Mouse (Mus musculus) v-Abl transformed pro-B cells (cell line): ENCODE data around the gene Lbhd2.

Experiments
- in situ Hi-C, 2 experiments: fragments of 400-800 bp; cut with MboI; formaldehyde crosslinking; loops; one replicate each; pipeline ENCODE4 v1.15.1; 2025; ENCODE audit not compliant: unreplicated experiment in 2 of 2

Lbhd2 gene

DNA sequence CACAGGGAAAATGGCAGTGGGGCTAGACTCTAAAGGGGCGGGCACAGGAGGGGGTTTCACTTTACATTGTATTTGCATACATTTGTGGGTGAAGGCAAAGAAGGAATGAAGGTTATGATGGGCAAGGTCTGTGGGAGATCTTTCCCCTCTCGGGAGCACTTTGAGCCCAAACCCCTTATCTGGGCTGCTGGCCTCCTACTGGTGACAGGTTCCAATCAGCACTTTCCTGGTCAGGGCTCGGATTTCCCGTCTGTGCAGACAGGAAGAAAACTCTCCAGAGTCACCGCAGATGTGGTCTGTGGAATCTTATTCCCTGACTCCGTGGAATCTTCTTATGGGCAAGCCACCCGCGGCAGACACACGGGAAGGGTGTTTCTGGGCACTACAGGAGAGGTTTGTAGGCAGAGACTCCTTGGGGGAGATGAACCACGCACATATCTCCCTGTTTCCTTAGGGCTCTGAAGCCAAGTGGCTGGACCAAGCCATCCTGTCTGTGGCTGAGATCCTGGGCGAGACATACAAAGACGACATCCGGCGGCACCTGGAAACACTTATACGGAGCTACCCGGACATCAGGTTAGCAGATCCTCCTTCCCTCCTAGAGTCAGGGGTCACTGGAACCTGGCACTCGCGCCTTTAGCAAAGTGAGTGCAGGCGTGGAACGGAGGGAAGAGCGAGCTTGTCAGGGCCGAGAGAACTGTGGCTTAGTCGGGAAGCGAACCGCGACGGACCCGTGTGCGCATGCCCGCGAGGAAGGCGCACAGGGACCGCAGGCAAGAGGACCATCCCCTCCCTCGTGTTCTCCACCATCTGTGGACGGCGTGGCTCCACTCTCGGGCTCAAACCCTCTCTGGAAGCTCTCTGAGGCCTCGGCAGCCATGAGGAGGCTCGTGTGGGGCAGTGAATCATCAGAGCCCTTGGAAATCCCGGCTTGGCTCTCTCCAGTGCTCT, 22.6 kb downstream of the Lbhd2 start:
- in situ Hi-C loops, result loop anchor here (5.0 to 10.0 kb wide), 3 partner anchors 33 to 216 kb away; no protein-coding TSS in a partner anchor

DNA sequence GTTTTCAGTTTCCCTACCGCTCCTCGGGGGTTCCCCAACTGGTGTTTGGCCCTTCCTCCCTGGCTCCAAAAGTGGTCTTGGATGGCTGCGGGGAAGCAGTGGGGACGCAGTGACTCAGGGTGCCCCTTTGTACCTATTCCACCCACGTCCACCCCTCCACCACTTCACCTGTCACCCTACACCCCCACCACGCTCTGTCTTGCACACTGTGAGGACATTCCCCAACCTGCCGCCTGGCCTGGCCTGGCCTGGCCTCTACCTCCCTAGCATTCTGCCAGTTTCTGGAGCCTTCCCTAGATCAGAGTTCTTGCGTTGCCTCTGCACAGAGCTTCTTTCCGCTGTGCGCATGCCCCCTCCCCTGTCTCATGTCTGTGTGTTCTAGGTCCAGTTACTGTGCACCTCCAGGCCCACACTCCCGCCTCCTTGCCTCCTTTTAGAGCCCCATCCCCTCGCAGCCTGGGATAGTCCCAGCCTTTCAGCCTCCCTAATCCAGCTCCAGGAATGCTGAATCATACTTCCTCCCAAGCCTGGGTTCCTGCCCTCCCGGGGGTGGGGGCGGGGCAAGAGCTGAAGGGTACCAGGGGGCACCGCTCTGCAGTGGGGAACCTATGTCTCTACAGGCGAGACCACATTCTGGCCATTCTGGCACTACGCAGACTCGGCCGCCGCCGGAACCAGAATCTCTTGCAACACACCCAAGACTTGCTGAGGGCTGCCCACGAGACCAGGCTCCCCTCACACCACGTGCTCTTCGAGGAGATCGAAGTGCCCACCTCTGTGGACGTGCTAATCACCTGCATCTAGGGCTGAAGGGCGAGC, 23.6 kb downstream of the Lbhd2 start:
- in situ Hi-C loops, result no loop called here

DNA sequence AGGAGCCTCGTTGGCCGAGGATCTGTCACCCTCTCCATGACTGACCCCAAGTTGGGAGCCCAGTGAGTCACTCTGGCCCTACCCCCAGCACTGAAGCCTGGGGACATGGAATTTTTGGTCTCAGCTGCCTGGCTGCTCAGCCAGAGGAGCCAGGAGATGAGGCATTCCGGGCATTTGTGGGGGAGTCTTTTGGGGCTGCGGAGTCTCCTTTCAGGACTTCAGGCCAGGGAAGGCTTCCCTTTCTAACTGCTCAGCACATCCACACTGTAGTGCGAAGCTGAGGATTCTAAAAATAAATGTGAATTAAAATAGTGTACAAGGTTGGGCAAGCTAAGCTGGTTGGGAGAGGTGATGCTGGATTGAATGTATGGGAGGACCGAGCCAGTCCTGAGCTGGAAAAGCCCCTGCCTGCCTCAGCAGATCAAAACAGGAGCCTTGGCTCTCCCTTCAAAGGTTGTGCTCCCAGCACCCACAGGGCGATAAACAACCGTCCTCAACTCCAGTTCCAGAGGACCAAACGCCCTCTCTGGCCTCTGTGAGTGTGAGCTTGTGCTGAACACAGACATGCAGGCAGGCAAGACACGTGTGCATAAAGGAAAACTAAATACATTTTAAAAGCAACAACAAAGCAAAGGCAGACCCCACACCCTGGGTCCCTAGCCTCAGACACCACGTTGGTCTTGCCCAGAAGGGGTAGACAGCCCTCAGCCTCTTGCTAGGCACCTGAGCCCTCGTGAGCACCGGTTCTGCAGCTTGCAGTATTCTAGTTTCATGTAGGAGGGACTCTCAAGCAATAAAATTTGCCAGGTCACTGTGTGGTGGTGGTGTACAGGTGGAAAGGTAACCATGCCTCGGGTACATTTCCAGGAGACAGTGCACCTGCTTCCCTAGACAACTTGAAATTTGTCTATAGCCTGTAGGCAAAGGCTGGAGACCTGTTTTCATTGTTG, 24.5 kb downstream of the Lbhd2 start:
- in situ Hi-C loops, result no loop called here

DNA sequence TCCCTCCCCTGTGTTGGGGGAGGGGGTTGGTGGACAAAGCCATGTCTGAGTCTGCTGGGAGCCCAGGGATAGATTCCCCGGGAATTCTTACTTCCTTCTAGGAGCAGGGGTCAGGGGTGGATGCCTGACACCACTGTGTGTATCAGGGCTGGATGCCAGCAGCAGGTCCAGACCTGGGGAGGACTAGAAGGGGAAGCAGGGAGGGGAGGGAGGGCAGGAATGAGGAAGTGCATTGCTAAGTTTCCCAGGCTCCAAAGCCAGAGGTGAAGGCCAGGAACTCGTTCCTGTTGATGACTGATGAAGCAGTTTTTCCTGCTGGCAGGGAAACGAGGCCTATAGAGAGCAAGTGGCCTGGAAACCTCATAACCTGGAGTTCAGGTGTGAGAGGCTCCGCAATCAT, 25.5 kb downstream of the Lbhd2 start:
- in situ Hi-C loops, result no loop called here

DNA sequence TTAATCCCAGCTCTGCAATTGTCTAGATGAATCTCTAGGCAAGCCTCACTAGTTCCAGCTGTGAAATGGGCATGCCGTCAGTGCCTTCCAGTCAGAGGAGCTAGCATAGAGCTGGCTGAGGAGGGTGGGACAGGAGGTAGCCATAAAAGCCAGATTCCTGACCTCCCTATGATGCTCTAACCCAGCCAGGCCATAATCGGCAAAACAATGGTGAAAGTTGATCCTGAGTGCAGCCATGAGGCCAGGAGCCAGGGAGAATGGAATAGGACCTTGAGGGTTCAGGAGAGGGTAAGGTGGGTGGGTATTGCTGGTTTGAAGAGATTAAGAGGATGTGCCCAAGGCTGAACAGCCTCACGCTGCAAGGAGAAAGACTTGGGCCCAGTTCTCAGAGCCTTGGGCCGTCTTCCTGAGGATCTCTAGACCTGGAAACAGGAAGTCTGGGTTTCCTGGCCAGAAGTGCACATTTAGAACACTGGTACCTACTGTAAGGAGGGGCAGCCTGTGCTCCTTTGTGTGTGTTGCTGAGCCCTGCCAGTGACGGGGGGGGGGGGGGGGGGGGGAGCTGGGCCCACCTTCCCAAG, 26.2 kb downstream of the Lbhd2 start:
- in situ Hi-C loops, result no loop called here

DNA sequence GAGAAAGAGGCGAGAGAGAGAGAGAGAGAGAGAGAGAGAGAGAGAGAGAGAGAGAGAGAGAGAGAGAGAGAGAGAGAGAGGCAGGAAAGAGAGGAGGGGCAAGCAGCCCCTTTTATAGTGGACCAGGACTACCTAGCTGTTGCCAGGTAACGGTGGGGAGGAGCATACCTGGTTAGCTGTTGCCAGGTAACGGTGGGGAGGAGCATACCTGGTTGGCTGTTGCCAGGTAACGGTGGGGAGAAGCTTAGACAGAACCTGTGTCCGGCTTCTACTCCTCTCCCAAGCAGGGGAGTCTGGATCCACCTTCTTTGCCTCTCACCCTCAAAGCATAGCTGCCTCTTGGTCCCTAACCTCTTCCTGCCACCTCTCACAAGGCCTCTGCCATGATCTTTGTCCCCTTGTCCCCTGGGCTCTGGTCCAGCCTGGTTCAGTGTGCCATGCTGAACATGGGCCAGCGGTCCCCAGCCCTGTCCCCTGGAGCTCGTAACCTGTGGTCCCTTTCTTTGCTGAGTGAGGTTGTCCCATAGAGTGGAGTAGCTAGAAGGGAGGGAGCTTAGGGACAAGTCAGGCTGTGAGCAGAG, 27.6 kb downstream of the Lbhd2 start:
- in situ Hi-C loops, result no loop called here

DNA sequence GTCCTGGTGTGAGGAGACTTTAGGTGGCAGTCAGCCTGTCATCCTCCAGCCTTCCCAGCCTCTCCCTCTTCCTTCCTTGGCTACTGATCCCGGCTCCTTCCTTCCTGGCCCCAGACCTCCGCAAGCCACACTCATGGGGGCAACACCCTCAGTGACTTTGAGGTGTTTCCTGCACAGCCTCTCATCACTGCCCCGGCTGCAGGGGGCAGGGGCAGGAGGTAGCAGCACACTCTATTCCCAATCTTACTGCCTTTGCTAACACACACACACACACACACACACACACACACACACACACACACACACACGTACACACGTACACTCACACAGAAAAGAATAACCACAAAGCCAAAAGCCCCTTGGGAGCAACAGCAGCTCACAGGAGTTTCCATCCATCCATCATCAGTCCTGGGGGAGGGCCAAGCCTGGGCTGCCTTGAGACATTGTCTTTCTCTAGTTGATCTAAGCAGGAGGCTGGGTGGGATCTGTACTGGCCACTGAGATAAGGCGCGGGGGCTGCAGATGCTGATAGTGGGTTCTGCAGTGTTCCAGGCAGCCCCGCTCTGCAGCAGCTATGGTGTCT, 28.2 kb downstream of the Lbhd2 start:
- in situ Hi-C loops, result no loop called here

DNA sequence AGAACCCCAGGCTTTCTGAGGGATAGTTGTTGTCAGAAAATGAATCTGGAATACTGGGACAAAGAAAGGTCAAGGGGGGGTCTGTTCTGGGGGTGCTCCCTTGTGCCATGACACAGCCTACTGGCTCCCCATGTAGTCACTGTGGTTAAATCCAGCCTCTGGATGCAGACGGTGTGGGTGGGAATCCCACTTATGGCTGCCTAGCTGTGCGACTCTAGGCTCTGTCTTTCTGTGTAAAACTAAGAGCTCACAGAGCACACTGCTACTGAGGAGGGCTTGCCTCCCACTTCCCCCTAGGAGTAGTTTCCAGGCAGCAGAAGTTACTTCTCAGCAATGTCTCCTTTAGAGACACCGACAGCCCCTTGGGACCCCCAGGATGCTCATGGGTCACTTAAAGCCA, 29.6 kb downstream of the Lbhd2 start:
- in situ Hi-C loops, result no loop called here

DNA sequence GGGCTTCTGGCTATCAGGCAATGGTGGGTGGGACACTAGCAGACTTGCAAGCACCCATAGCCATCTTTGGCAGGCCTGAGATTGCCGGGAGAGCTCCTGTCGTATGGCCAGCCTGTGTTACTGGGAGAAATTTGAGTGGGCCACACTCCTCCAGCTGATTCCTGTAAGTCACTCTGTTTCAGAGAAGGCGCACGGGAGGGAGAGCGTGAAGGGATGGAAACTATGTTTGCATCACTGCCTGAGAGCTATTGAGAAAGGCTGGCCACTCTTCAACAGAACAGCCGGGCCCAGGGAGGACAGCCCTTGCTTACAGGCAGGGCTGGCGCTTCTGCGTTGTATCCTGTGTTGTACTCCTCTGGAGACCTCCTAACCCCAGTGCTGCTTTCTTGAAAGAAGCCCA, 30.0 kb downstream of the Lbhd2 start:
- in situ Hi-C loops, result no loop called here

DNA sequence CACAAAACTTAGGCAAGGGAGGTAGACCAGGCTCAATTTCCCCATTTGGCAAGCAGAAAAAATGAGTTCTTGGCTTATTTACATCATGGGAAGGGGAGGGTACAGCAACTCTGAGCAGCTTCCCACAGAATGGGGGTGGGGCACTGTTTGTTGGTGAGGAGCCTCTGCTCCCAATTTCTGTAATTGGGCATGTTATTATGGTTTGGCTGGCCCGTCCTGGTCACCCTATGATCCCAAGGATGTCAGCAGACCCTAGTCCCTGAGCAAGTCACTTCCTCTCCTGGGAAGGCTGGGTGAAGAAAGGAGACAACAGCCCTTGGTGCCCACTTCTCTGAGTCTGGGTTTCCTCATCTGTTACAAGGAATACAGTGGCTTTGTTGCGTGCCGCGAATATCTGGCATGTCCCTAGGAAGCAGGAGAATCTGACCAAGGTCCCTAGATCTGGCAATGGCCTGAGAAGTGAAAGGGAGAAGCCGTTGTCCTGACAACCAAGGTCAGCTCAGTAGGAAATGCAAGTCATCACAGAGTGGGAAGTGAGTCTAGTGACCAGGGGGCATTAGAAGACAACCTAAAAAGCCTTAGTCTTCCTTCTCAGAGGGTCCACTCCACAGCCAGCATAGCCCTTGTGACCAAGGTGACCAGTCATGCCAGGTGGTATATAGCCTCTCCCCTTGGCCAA, 30.8 kb downstream of the Lbhd2 start:
- in situ Hi-C loops, result no loop called here

DNA sequence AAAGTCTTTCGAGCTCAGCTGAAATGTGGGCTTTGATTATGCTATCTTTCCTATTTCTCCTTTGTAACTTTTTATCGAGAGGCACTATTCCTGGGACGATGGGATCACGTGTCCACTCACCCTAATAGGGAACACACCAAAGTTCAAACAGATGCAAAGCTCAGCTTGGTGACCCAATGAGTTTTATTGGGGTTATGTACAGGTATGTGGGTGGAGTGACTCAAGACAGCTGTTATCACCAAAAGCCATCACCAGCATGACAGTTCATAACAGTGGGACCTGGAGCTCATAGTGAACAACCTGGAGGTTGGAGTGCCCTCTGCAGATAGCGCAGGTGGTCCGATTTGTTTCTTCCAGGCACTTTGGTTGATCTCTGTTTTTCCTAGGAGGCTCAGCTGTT, 32.2 kb downstream of the Lbhd2 start:
- in situ Hi-C loops, result no loop called here

DNA sequence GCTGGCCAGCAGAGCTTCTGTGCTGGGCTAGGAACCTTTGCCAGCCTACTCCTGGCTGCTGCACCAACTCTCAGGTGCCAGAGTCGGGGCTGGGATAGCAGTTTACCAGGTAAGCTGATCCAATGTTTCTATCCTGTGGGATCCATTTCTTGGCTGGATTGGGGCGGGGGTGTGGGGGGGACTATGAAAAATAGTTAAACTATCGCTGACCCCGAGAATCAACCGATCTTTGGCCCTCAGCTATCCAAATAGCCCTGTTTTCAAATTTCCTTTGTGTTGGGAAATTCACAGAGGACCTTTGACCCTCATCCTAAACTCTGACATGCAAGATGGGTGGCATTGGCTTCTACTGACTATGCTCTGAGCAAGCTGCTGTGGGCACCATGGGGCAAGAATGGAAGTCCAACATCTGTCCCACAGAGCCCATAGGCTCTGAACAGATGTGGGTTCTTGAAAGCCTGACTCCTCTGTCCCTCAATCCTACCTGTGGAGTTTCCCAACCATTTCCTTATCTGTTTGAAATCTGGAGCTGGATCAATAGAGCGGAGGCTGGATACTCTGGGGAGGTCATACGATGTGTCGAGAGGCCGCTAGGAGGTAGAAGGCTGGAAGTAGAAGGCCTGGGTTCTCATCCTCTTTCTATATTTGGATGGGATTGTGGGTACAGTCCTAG, 34.2 kb downstream of the Lbhd2 start:
- in situ Hi-C loops, result no loop called here

DNA sequence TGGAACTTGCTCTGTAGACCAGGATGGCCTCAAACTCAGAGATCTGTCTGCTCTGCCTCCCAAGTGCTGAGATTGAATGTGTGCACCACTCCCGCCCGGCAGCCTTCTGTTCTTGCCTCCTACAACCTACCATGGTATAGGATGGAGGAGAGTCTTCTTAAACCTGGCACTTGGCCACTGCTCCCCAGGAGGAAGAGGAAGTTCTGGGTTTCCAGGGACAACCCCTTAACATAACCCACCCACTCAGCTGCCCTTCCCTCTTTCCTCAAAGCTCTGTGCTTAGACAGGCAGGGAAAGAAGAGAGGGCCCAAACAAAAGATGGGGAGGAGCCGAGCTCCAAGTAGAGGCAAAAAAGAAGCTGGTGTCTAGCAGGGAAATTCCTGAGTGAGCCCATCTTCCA, 34.9 kb downstream of the Lbhd2 start:
- in situ Hi-C loops, result no loop called here

DNA sequence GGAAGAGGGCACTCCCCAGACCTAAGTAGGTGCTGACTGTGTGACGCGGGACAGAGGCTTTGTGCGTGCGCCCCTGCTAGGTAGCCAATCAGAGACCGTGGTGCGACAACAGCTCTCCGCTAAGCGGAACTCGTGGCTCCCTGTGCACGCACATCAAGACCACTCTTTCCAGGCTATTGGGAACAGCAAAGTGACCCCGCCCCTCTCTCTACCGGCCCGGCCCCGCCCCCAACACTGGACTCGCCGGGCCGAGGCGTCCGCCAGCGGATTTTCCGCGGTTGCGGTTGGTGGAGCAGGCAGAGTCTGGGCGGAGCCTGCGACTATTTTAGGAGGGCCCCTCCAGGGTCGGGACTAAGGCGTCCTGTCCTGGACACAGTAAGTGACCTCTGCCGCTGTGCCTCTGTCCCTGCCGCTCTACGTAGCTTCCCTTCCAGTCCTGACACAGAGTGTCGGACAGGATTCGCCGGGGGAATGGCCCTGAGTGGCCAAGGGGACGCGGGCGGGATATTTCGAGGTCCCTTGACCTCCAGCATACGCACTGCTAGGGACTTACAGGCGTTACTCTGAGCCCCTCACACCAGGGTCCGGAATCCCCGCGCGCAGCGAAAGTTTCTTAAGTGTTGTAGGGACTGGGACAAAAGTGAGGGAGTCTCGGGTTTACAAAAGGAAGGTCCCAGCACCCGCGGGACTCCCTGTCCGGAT, 35.9 kb downstream of the Lbhd2 start, which contains the start of gene Tnfaip2:
Gene Tnfaip2 (plus strand): TSS at position 161 of the 702 bp plus-strand sequence.
- in situ Hi-C loops, result no loop called here

DNA sequence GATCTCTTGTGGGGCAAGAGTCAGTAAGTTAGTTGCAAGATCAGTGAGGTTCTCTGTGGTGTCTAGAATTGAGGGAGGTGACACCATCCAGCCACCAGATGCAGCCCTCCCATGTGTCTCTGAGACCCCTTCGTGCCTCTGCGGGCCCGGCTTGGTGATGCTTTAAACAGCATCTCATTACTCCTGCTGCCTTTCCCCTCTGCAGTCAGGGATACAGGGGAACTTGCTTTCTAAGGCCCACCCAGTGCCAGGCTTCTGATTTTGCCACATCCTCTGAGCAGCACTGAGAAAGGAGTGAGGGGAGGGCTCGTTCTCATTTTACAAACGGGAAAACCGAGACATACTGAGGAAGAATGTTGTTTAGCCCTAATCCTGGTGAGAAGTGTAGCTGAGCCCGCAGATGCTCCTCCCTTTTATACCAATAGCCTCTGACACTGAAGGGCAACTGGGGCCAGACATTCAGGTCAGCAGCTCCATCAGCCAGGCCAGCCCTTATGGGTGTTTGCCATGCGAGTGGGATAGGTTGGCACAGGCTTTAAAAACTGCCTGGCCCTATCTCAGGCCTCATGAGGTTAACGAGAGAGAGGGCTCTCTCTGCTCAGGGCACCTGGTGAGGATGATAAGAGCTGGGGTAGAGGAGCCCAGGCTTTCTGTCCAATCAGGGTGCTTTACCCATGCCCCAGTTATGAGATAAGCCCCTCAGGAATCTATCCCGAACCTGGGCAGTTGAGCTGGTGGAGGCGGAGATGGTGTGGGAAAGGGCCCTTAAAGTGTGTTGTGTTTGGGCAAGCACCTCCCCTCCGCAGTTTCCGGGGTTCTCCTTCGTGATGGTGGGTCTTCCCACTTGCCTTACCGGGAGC, 36.6 kb downstream of the Lbhd2 start:
- in situ Hi-C loops, result no loop called here

DNA sequence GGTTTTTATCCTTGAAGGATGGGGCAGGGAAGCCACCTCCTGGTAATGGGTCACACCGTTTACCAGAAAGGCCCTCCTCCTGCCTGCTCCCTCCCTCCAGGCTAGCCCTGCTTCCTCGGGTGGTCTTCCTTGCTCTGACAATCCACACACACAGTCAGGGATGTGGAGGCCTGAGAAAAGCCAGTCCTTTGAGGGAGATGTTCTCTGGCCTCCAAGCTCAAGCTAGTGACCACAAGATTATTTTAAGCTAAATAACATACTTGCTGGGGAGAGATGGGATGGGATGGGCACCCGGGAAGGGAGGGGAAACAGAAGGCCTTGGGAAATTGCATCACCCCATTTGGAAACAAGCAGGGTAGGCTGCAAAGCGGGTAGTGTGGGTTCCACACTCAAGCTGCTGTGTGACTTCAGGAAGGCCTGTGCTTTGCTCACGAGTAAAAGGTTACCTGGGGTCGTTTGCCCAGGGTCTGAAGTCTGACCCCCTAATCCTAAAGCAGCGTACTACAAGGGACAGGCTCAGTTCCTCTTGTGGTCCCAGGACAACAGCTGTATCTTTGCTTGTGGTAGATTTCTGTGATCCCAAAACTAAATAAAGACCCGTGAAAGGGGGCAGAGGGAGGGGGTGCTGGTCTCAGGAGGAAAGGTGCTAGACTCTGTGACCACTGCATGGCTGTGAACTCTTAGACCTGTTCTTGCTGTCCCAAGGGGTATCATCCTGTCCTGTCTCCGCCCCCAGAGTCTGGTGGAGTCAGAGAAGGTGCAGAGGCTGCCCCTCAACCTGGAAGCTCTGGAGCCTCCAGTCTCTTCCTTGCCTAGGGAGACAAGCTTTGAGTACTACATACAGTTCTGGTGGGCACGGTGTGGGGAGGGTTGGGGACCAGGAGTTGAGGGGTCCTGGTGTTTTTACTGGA, 37.6 kb downstream of the Lbhd2 start:
- in situ Hi-C loops, result no loop called here
